Mouse (Mus musculus): ENCODE data around the gene Hist1h2ae. TPM values are rescaled to one million over a fixed set of nuclear protein-coding genes. Genes with fewer than 3 reads are reported as not detected.
"Not testable (repeated sequence)": the region's sequence is repeated elsewhere in the genome, so short reads cannot be mapped to it uniquely, and the experiment has no call there.

The Hist1h2ae gene
- total RNA-seq, 1 experiment: 587 TPM

GRCm38 (mm10) chr13:23552962-23553361 lies 18.1 kb downstream of the Hist1h2ae start, which contains the start of gene Hist1h1d:
Gene Hist1h1d (plus strand): TSS chr13:23553262.
- no peaks in the 10 kb centered on the region for H3K36me3 ChIP-seq (ENCODE audit: control insufficient read depth, insufficient read depth, low read length, poor library complexity, severe bottlenecking)
- no peak for DNase-seq (ENCODE audit: low read depth, low spot score)
- H3K9me3 ChIP-seq (ENCODE audit: control insufficient read depth, insufficient read depth, low read depth, low read length): no peaks in the 10 kb centered on the region
- H3K27ac ChIP-seq (ENCODE audit: insufficient read depth, low read depth, low read length, poor library complexity, severe bottlenecking): peak within 1 kb of the TSS; percentile 63; the same call in 1 of the 2 replicates
- TF ChIP-seq HCFC1 (IDR thresholded peaks at IDR 0.05; ENCODE audit: borderline replicate concordance, insufficient read depth, low read length) (no peak), ZNF384 (IDR thresholded peaks at IDR 0.05; ENCODE audit: low read depth, low read length) (no peak), ZC3H11A (IDR thresholded peaks at IDR 0.05; ENCODE audit: borderline replicate concordance, low read depth, low read length) (no peak), MAFK (IDR thresholded peaks at IDR 0.05; ENCODE audit: insufficient read depth, low read depth, low read length) (no peak), CHD2 (IDR thresholded peaks at IDR 0.05; ENCODE audit: low read depth, low read length) (no peak)
- peak within 1 kb of the TSS; percentile 50; the same call in 1 of the 2 replicates for H3K9ac ChIP-seq (ENCODE audit: insufficient read depth, low read depth, low read length, poor library complexity, severe bottlenecking)
- peak within 1 kb of the TSS in 1 of 2 experiments; percentile 3; a peak in 1 of 4 replicates for H3K4me3 ChIP-seq (ENCODE audit: insufficient read depth in 1 of 2, low read depth in 1 of 2, low read length in 2 of 2, poor library complexity in 1 of 2, severe bottlenecking in 1 of 2)
- H3K4me1 ChIP-seq (ENCODE audit: control insufficient read depth in 2 of 2, insufficient read depth in 2 of 2, low read length in 2 of 2, poor library complexity in 1 of 2): 0 out of 4 replicates have a peak, but pooled peaks cover 0 to 2% of the 10 kb centered on the region in 2 experiments
- in situ Hi-C loops (cut with MboI; ENCODE audit: low sequenced_read_pairs in 2 of 2, unreplicated experiment in 2 of 2): loop anchor here (10.0 to 25.0 kb wide), 3 partner anchors 192 to 1816 kb away; partner anchors contain the start of genes Hist1h4j (in 2 of the 2), Hist1h2ag (in 1 of the 2), Hist1h2ah (in 1 of the 2) and Hist1h2bb (in 1 of the 2)

GRCm38 (mm10) chr13:23551931-23552914 lies 18.8 kb downstream of the Hist1h2ae start:
- Histone ChIP-seq H3K9ac (ENCODE audit: insufficient read depth, low read depth, low read length, poor library complexity, severe bottlenecking) (peak overlapping the region; percentile 50; the same call in 1 of the 2 replicates), H3K9me3 (ENCODE audit: control insufficient read depth, insufficient read depth, low read depth, low read length) (no peaks in the 10 kb centered on the region), H3K36me3 (ENCODE audit: control insufficient read depth, insufficient read depth, low read length, poor library complexity, severe bottlenecking) (no peaks in the 10 kb centered on the region), H3K4me3 (ENCODE audit: insufficient read depth in 1 of 2, low read depth in 1 of 2, low read length in 2 of 2, poor library complexity in 1 of 2, severe bottlenecking in 1 of 2) (peak overlapping the region; percentile 3 to 7; a peak in 2 of 4 replicates), H3K4me1 (ENCODE audit: control insufficient read depth in 2 of 2, insufficient read depth in 2 of 2, low read length in 2 of 2, poor library complexity in 1 of 2) (0 out of 4 replicates have a peak, but pooled peaks cover 0 to 2% of the 10 kb centered on the region in 2 experiments), H3K27ac (ENCODE audit: insufficient read depth, low read depth, low read length, poor library complexity, severe bottlenecking) (peak overlapping the region; percentile 63; the same call in 1 of the 2 replicates)
- DNase-seq (ENCODE audit: low read depth, low spot score): no peak
- in situ Hi-C loops (cut with MboI; ENCODE audit: low sequenced_read_pairs in 2 of 2, unreplicated experiment in 2 of 2): loop anchor here (10.0 to 25.0 kb wide), 3 partner anchors 193 to 1815 kb away; partner anchors contain the start of genes Hist1h4j (in 2 of the 2), Hist1h2ag (in 1 of the 2), Hist1h2ah (in 1 of the 2) and Hist1h2bb (in 1 of the 2)
- TF ChIP-seq ZNF384 (IDR thresholded peaks at IDR 0.05; ENCODE audit: low read depth, low read length) (peak; percentile 71; the same call in 1 of the 2 replicates), CHD2 (IDR thresholded peaks at IDR 0.05; ENCODE audit: low read depth, low read length) (no peak)

- H3K4me1 ChIP-seq (ENCODE audit: control insufficient read depth in 2 of 2, insufficient read depth in 2 of 2, low read length in 2 of 2, poor library complexity in 1 of 2); H3K9me3 ChIP-seq (ENCODE audit: control insufficient read depth, insufficient read depth, low read depth, low read length); H3K36me3 ChIP-seq (ENCODE audit: control insufficient read depth, insufficient read depth, low read length, poor library complexity, severe bottlenecking): not testable (repeated sequence)
- peak; percentile 96 for DNase-seq (ENCODE audit: low read depth, low spot score)
- Histone ChIP-seq H3K27ac (ENCODE audit: insufficient read depth, low read depth, low read length, poor library complexity, severe bottlenecking) (peak within 1 kb of the TSS; percentile 92), H3K9ac (ENCODE audit: insufficient read depth, low read depth, low read length, poor library complexity, severe bottlenecking) (peak within 1 kb of the TSS; percentile 84), H3K4me3 (ENCODE audit: insufficient read depth in 1 of 2, low read depth in 1 of 2, low read length in 2 of 2, poor library complexity in 1 of 2, severe bottlenecking in 1 of 2) (peak within 1 kb of the TSS; percentile 22 to 64)
- in situ Hi-C loops (cut with MboI; ENCODE audit: low sequenced_read_pairs in 2 of 2, unreplicated experiment in 2 of 2): loop anchor here (10.0 to 25.0 kb wide), 3 partner anchors 194 to 1814 kb away; partner anchors contain the start of genes Hist1h4j (in 2 of the 2), Hist1h2ag (in 1 of the 2), Hist1h2ah (in 1 of the 2) and Hist1h2bb (in 1 of the 2)
Observed at GRCm38 (mm10) chr13:23551146-23551834, 19.7 kb downstream of the Hist1h2ae start, which contains the start of gene Hist1h4f. Gene Hist1h4f (minus strand): TSS chr13:23551648.

GRCm38 (mm10) chr13:23550761-23551145 lies 20.3 kb downstream of the Hist1h2ae start:
- Histone ChIP-seq H3K27ac (ENCODE audit: insufficient read depth, low read depth, low read length, poor library complexity, severe bottlenecking) (peak overlapping the region; percentile 92; the same call in 1 of the 2 replicates), H3K9me3 (ENCODE audit: control insufficient read depth, insufficient read depth, low read depth, low read length) (no peaks in the 10 kb centered on the region), H3K9ac (ENCODE audit: insufficient read depth, low read depth, low read length, poor library complexity, severe bottlenecking) (peak overlapping the region; percentile 84; the same call in 1 of the 2 replicates), H3K4me3 (ENCODE audit: insufficient read depth in 1 of 2, low read depth in 1 of 2, low read length in 2 of 2, poor library complexity in 1 of 2, severe bottlenecking in 1 of 2) (peak overlapping the region; percentile 22 to 64), H3K36me3 (ENCODE audit: control insufficient read depth, insufficient read depth, low read length, poor library complexity, severe bottlenecking) (no peaks in the 10 kb centered on the region), H3K4me1 (ENCODE audit: control insufficient read depth in 2 of 2, insufficient read depth in 2 of 2, low read length in 2 of 2, poor library complexity in 1 of 2) (0 out of 4 replicates have a peak, but pooled peaks cover 0 to 2% of the 10 kb centered on the region in 2 experiments)
- in situ Hi-C loops (cut with MboI; ENCODE audit: low sequenced_read_pairs in 2 of 2, unreplicated experiment in 2 of 2): loop anchor here (10.0 to 25.0 kb wide), 3 partner anchors 194 to 1813 kb away; partner anchors contain the start of genes Hist1h4j (in 2 of the 2), Hist1h2ag (in 1 of the 2), Hist1h2ah (in 1 of the 2) and Hist1h2bb (in 1 of the 2)
- DNase-seq (ENCODE audit: low read depth, low spot score): no peak
- TF ChIP-seq ZNF384 (IDR thresholded peaks at IDR 0.05; ENCODE audit: low read depth, low read length) (no peak), CHD2 (IDR thresholded peaks at IDR 0.05; ENCODE audit: low read depth, low read length) (no peak), HCFC1 (IDR thresholded peaks at IDR 0.05; ENCODE audit: borderline replicate concordance, insufficient read depth, low read length) (no peak), ZC3H11A (IDR thresholded peaks at IDR 0.05; ENCODE audit: borderline replicate concordance, low read depth, low read length) (no peak), MAFK (IDR thresholded peaks at IDR 0.05; ENCODE audit: insufficient read depth, low read depth, low read length) (no peak)

Data from ES-E14 (cell line).